Mouse (Mus musculus) liver, adult 2 months (tissue): ENCODE measurements around the gene Tlk1. TPM values are rescaled to one million over a fixed set of nuclear protein-coding genes. Genes with fewer than 3 reads are reported as not detected.

ENCODE experiments used
- DNase-seq: peaks from one replicate; pipeline ENCODE4 v3.0.0-alpha.2; 2011; ENCODE audit warnings: low read depth, low spot score; ENCODE audit errors: extremely low read depth
- H3K27ac ChIP-seq: fragments of 200-500 bp; replicated peaks from 2 replicates; pipeline ENCODE4 v1.5.1; 2012; ENCODE audit warnings: low read depth, mild to moderate bottlenecking, control low read depth, inconsistent platforms, low read length; ENCODE audit not compliant: insufficient read depth
- H3K27me3 ChIP-seq: fragments of 200-500 bp; 2 replicates; pipeline ENCODE4 v1.6.1; 2012; ENCODE audit warnings: mild to moderate bottlenecking, moderate library complexity, low read length, inconsistent platforms; ENCODE audit not compliant: control insufficient read depth, insufficient read depth
- H3K36me3 ChIP-seq: fragments of 200-500 bp; 2 replicates; pipeline ENCODE4 v1.6.1; 2012; ENCODE audit warnings: low read length, inconsistent platforms; ENCODE audit not compliant: control insufficient read depth, insufficient read depth
- H3K4me1 ChIP-seq: fragments of 200-500 bp; 2 replicates; pipeline ENCODE4 v1.6.1; 2011; ENCODE audit warnings: low read length; ENCODE audit not compliant: control insufficient read depth, insufficient read depth
- H3K4me3 ChIP-seq: fragments of 200-500 bp; 2 replicates; pipeline ENCODE4 v1.5.1; 2011; ENCODE audit warnings: low read depth, mild to moderate bottlenecking, control low read depth, low read length, moderate library complexity; ENCODE audit not compliant: insufficient read depth
- H3K79me2 ChIP-seq: fragments of 200-500 bp; 2 replicates; pipeline ENCODE4 v1.6.1; 2012; ENCODE audit warnings: inconsistent platforms, mild to moderate bottlenecking, low read length, moderate library complexity; ENCODE audit not compliant: control insufficient read depth, insufficient read depth
- H3K9ac ChIP-seq: fragments of 200-500 bp; 2 replicates; pipeline ENCODE4 v1.6.1; 2012; ENCODE audit warnings: low read depth, mild to moderate bottlenecking, control low read depth, inconsistent platforms, low read length
- CTCF ChIP-seq: fragments of 200-500 bp; IDR thresholded peaks from 2 replicates; pipeline ENCODE4 v1.5.1; 2011; ENCODE audit warnings: low read depth, low read length, control low read depth
- POLR2A ChIP-seq: fragments of 200-500 bp; IDR thresholded peaks from 2 replicates; pipeline ENCODE4 v1.6.1; 2011; ENCODE audit warnings: low read length, control low read depth; ENCODE audit not compliant: insufficient read depth; ENCODE audit errors: extremely low read depth
- WGBS: fragments of 180-500 bp; shearing (Covaris S2); methylation state at CpG from one replicate; pipeline ENCODE4 v1.1.7; 2018; 5-methylcytosine and 5-hydroxymethylcytosine counted together
- polyA plus RNA-seq: library from polyadenylated mRNA; depleted of rRNA; stranded (reverse); fragments of >200 nt; gene quantifications from 2 replicates; pipeline ENCODE4 v1.2.3, GENCODE M21; 2012
- total RNA-seq: library from RNA; depleted of rRNA; stranded (reverse); fragments of >200 nt; gene quantifications from 2 replicates; pipeline ENCODE4 v1.2.3, GENCODE M21; 2014

Gene Tlk1
- total and polyA plus RNA-seq, 2 experiments, result 5.6 to 21.4 TPM

DNA sequence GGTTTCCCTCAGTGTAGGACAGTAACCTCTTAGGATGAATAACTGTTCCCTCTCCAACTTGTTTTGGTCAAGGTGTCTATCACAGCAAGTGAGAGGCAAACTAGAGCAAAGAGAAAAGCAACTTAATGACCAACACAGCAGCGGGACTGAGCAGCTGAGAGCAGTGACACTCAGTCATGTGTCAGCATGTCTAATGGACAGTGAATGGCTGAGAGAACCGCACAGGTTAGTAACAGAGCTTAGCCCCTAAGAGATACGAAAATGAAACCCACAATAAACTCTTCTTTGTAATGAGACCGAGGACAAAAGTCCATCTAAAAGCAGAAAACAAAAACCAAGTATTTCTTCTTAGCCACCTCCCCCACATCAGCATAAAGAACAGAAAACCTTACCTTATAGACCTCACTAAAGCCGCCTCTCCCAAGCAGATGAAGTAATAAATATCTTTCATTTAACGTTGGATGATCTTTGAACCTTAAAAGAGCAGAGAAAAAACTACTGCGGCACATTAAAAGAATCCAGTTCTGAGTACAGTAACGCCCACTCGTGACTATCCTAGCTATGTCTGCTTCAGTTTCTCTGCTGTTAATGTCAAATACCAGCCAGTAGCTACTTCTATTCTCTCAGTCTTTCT is 101.8 kb downstream of the Tlk1 start:
- no peak for TF ChIP-seq POLR2A
- no peak for TF ChIP-seq CTCF
- no peaks in the 10 kb centered on the region for H3K4me1 ChIP-seq
- WGBS, result 84% methylated on average over 9 of the region's 9 CpGs
- no peaks in the 10 kb centered on the region for H3K79me2 ChIP-seq
- DNase-seq, result no peak
- H3K36me3 ChIP-seq, result peaks cover 44% of the 10 kb centered on the region
- H3K9ac ChIP-seq, result no peak overlapping the region
- no peak overlapping the region for H3K4me3 ChIP-seq
- H3K27me3 ChIP-seq, result no peaks in the 10 kb centered on the region
- no peak overlapping the region for H3K27ac ChIP-seq

DNA sequence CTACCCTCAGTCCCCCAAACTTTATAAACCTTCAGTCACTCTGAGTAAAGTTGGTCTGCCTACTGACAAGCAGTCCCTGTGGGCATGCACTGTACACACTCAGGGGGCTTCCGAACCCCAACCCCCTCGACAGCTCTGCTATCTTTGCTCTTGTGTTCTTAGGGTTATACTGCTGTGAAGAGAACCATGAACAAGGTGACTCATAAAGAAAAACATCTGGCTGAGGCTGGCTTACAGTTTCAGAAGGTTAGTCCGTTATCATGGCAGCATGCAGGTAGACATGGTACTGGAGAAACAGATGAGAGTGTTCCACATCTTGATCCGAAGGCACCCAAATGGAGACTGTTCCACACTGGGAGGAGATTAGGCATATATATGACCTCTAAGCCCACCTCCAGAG is 114.7 kb downstream of the Tlk1 start:
- Histone ChIP-seq H3K27me3 (no peaks in the 10 kb centered on the region), H3K4me3 (no peak overlapping the region), H3K9ac (no peak overlapping the region), H3K79me2 (no peaks in the 10 kb centered on the region), H3K27ac (no peak overlapping the region), H3K4me1 (no peaks in the 10 kb centered on the region), H3K36me3 (peaks cover 35% of the 10 kb centered on the region)
- no peak for DNase-seq
- TF ChIP-seq CTCF (no peak), POLR2A (no peak)
- WGBS, result 95% methylated on average over 4 of the region's 4 CpGs

DNA sequence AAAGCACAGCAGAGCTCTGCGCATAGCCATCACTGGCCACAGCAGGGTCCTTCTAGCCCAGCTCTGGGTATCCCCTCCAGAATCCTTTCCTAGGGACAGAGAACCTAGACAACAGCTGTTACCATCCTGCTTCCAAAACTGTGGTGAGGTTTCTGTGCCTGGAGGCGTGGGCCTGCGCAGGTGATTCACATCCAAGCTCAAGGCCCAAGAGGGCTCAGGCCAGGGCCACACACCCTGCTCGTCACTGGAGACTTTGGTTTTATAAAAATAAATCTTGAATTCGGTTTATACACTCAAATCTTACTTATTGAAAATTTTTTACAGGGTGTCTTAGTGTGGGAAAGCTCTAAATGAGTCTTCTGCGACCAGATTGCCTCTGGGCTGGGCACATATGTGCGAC is 115.3 kb downstream of the Tlk1 start:
- WGBS, result 95% methylated on average over 7 of the region's 7 CpGs
- H3K9ac ChIP-seq, result no peak overlapping the region
- no peaks in the 10 kb centered on the region for H3K4me1 ChIP-seq
- H3K27me3 ChIP-seq, result no peaks in the 10 kb centered on the region
- H3K27ac ChIP-seq, result no peak overlapping the region
- peaks cover 29% of the 10 kb centered on the region for H3K36me3 ChIP-seq
- no peak for DNase-seq
- H3K4me3 ChIP-seq, result no peak overlapping the region
- TF ChIP-seq POLR2A (no peak), CTCF (no peak)
- no peaks in the 10 kb centered on the region for H3K79me2 ChIP-seq

DNA sequence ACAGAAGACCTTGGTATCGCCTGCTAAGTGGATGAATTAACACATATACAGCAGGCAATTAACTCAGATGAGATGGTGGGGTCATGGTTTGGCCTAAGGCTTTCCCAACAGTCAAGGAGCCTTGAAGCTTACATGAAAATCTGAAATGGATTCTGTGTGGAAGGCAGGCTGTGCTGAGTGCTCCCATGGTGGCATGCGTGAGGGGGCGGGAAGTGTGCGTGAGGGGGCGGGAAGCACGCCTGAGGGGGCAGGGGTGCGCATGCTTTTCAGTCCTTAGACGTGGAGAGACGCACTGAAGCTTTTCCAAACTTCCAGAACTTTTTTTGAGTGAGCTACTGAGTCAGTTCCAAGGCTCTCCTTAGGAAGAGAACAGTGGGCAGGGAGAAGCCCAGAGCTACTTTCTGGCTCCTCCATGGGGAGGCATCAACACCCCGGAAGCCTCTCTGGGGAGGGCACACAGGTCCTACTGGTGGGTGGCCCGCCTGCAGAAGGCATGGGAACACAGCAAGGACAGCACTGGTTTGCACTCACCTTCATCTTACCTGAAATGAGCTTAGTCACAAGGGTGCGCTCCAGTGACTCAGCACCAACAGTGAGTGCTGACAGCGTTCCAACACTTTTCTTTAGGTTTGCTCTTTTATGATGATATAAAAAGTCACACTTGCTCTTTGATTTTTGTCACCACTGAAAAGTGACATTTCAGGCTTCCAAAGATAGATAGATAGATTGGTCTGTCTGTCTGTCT is 116.4 kb downstream of the Tlk1 start:
- Histone ChIP-seq H3K4me3 (no peak overlapping the region), H3K36me3 (peaks cover 20% of the 10 kb centered on the region), H3K4me1 (no peaks in the 10 kb centered on the region), H3K79me2 (no peaks in the 10 kb centered on the region), H3K9ac (no peak overlapping the region), H3K27me3 (no peaks in the 10 kb centered on the region), H3K27ac (no peak overlapping the region)
- no peak for DNase-seq
- no peak for TF ChIP-seq CTCF
- TF ChIP-seq POLR2A, result no peak
- 87% methylated on average over 13 of the region's 13 CpGs for WGBS

DNA sequence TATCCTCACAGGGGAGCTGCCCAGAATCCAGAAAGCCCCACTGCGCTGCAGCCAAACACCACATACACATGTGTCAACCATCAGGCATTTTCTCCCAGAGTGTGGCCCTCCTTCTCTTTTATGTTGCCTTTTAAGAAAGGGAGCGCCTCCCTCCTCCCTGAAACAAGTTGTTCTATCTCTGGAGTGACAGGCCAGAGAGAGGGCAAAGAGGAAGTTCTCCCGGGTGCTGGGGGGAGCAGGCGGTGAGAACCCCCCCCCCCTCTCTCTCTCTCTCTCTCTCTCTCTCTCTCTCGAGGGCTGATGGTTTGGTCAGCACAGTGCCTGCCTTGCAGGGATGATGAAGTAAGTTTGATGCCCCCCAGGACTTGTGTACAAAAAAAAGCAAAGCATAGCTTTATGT is 123.1 kb downstream of the Tlk1 start:
- WGBS, result 49% methylated on average over 5 of the region's 5 CpGs

DNA sequence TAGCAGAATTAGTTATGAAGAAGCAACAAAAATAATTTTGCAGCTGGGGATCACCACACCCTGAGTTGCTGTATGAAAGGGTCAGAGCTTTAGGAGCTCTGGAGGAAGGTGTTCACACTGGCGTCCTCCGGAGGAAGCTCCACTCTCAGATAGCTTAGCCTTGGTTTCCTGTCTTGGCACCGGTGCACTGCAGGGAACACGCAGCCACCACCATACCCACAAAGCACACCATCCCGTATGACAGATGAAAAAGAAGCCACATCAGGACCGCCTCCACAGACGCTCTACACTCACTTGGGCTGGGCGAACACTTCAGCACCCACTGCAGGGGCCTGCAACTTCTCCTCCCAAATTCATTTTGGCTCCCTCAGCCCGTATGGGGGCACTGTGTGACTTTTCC is 124.0 kb downstream of the Tlk1 start:
- Histone ChIP-seq H3K79me2 (no peaks in the 10 kb centered on the region), H3K36me3 (no peaks in the 10 kb centered on the region), H3K9ac (no peak overlapping the region), H3K4me3 (no peak overlapping the region), H3K27me3 (no peaks in the 10 kb centered on the region), H3K27ac (no peak overlapping the region), H3K4me1 (no peaks in the 10 kb centered on the region)
- TF ChIP-seq CTCF (no peak), POLR2A (no peak)
- DNase-seq, result no peak
- 69% methylated on average over 9 of the region's 9 CpGs for WGBS

More for the DNA sequence above, 123.1 kb downstream of the Tlk1 start:
- Histone ChIP-seq H3K9ac (no peak overlapping the region), H3K27me3 (no peaks in the 10 kb centered on the region), H3K4me1 (no peaks in the 10 kb centered on the region), H3K27ac (no peak overlapping the region), H3K36me3 (no peaks in the 10 kb centered on the region), H3K4me3 (no peak overlapping the region), H3K79me2 (no peaks in the 10 kb centered on the region)
- no peak for DNase-seq
- TF ChIP-seq CTCF (no peak), POLR2A (no peak)
